Mouse (Mus musculus): Measurements from ENCODE around the gene Lcmt1. TPM values are rescaled to one million over a fixed set of nuclear protein-coding genes. Genes with fewer than 3 reads are reported as not detected.

Gene Lcmt1
- total and polyA plus RNA-seq, 3 experiments, result 26.4 to 34.8 (median 27.6) TPM

DNA sequence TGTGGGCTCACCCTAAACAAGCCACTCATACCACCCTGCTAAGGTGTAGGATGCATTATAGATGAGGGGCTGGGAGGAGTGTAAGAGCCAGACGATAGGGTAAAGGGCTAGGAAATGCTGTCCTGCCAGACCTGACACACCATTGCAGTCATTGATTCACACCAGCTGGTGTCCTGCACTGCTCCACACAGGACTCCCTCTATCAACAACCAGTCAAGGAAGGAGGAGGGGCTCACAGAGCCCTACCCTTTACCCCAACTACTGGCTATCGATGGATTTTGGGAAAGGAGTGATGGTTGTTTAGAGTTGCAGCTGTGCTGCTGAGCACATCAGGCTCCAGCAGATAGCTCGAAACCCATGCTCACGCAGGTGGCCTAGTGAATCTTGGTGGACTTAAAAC lies 47.2 kb downstream of the Lcmt1 start:
- Histone ChIP-seq H3K9me3 (replicated peaks; ENCODE audit: low read length) (no peaks in the 10 kb centered on the region), H3K36me3 (replicated peaks in 1 of 2; ENCODE audit: control insufficient read depth in 1 of 2, insufficient read depth in 1 of 2, low read length in 1 of 2) (peaks cover 7 to 63% of the 10 kb centered on the region in 2 experiments), H3K4me2 (ENCODE audit: insufficient read depth, low read depth, poor library complexity, severe bottlenecking) (no peak overlapping the region), H3K4me3 (replicated peaks in 1 of 3; ENCODE audit: low read depth in 2 of 3, low read length in 2 of 3, poor library complexity in 1 of 3) (no peak overlapping the region), H3K4me1 (ENCODE audit: control insufficient read depth in 1 of 2, insufficient read depth in 2 of 2) (no peaks in the 10 kb centered on the region), H3K27me3 (replicated peaks) (no peaks in the 10 kb centered on the region), H3K9ac (ENCODE audit: insufficient read depth, low read depth) (no peak overlapping the region), H3K27ac (ENCODE audit: insufficient read depth, low read depth) (no peak overlapping the region), H3K79me2 (replicated peaks; ENCODE audit: control insufficient read depth, extremely low read depth, insufficient read depth, poor library complexity, severe bottlenecking) (no peaks in the 10 kb centered on the region)
- TF ChIP-seq ZKSCAN1 (IDR thresholded peaks at IDR 0.05; ENCODE audit: borderline replicate concordance, low read depth, low read length) (no peak), JUN (IDR thresholded peaks at IDR 0.05; ENCODE audit: insufficient read depth, low read depth, low read length) (no peak), USF1 (IDR thresholded peaks at IDR 0.05; ENCODE audit: low read depth, low read length) (no peak), ELF1 (IDR thresholded peaks at IDR 0.05; ENCODE audit: low read depth, low read length) (no peak), ETS1 (conservative IDR thresholded peaks at IDR 0.05; ENCODE audit: low read depth, low read length) (no peak), MYC (IDR thresholded peaks at IDR 0.05; ENCODE audit: low read depth, low read length) (no peak), MAZ (IDR thresholded peaks at IDR 0.05; ENCODE audit: low read depth, low read length) (no peak), EP300 (IDR thresholded peaks at IDR 0.05; ENCODE audit: low read length) (no peak)
- DNase-seq (ENCODE audit: extremely low read depth), result no peak
- dilution Hi-C loops (cut with MboI; ENCODE audit: extremely low pct_ligation_motif_present, extremely low pct_unique_long_range_greater_than_20kb, low sequenced_read_pairs) (no loop called here), in situ Hi-C loops (cut with MboI; ENCODE audit: low pct_ligation_motif_present, low pct_unique_long_range_greater_than_20kb, low sequenced_read_pairs) (no loop called here)

DNA sequence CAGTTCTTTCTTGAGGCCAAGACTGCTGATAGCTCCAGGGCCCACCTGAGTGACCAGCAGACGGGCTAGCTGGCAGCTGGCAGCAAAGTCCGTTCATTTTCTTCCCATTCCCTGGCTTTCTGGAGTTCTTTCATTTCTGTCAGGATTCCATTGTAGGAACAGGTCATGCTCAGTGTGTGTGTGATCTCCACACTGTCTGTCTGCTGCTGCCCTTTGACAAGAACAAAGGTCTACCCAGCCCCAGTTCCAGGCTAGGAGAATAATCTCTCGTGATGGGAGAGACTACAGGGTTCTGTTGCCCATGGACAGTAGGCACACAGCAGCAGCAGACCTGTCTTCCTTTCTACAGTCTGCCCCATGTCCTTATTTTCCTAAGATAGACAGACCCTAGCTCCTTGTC lies 48.1 kb downstream of the Lcmt1 start:
- H3K36me3 ChIP-seq (replicated peaks in 1 of 2; ENCODE audit: control insufficient read depth in 1 of 2, insufficient read depth in 1 of 2, low read length in 1 of 2), result peaks cover 7 to 63% of the 10 kb centered on the region in 2 experiments

DNA sequence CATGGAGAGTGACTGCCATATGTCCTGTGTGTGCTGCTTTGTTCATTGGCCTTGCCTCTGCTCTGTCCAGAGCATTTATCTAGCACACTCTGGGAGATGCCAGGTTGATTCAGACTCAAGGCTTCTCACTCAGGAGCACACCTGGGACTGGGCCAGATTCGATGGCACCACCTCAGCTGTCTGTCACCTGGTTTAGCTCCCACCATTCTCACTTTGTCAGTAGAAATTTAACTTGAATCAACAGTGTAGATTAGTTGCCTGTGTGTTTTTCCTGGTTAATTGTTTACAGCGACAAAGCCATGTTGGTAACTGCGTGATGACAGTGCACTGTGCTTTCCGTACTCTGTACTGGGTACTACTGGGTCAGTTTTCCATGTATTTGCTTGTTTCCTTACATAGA lies 50.4 kb downstream of the Lcmt1 start:
- dilution Hi-C loops (cut with MboI; ENCODE audit: extremely low pct_ligation_motif_present, extremely low pct_unique_long_range_greater_than_20kb, low sequenced_read_pairs), result no loop called here

More for the DNA sequence above, 48.1 kb downstream of the Lcmt1 start:
- TF ChIP-seq POLR2A (IDR thresholded peaks at IDR 0.05; ENCODE audit: low read depth, low read length) (no peak), MXI1 (IDR thresholded peaks at IDR 0.05; ENCODE audit: low read depth, low read length) (no peak), GABPA (IDR thresholded peaks at IDR 0.05; ENCODE audit: insufficient replicate concordance, low read depth, low read length) (no peak), ETS1 (conservative IDR thresholded peaks at IDR 0.05; ENCODE audit: low read depth, low read length) (no peak), E2F4 (IDR thresholded peaks at IDR 0.05; ENCODE audit: insufficient replicate concordance, low read depth, low read length) (no peak)
- Histone ChIP-seq H3K9ac (ENCODE audit: insufficient read depth, low read depth) (no peak overlapping the region), H3K4me3 (replicated peaks in 1 of 3; ENCODE audit: low read depth in 2 of 3, low read length in 2 of 3, poor library complexity in 1 of 3) (no peak overlapping the region), H3K27me3 (replicated peaks) (no peaks in the 10 kb centered on the region), H3K4me2 (ENCODE audit: insufficient read depth, low read depth, poor library complexity, severe bottlenecking) (no peak overlapping the region), H3K9me3 (replicated peaks; ENCODE audit: low read length) (no peaks in the 10 kb centered on the region), H3K79me2 (replicated peaks; ENCODE audit: control insufficient read depth, extremely low read depth, insufficient read depth, poor library complexity, severe bottlenecking) (no peaks in the 10 kb centered on the region), H3K27ac (ENCODE audit: insufficient read depth, low read depth) (no peak overlapping the region), H3K4me1 (ENCODE audit: control insufficient read depth in 1 of 2, insufficient read depth in 2 of 2) (no peaks in the 10 kb centered on the region)
- dilution Hi-C loops (cut with MboI; ENCODE audit: extremely low pct_ligation_motif_present, extremely low pct_unique_long_range_greater_than_20kb, low sequenced_read_pairs), result no loop called here
- in situ Hi-C loops (cut with MboI; ENCODE audit: low pct_ligation_motif_present, low pct_unique_long_range_greater_than_20kb, low sequenced_read_pairs), result no loop called here
- DNase-seq (ENCODE audit: extremely low read depth), result no peak

More for the DNA sequence above, 50.4 kb downstream of the Lcmt1 start:
- Histone ChIP-seq H3K9me3 (replicated peaks; ENCODE audit: low read length) (no peaks in the 10 kb centered on the region), H3K27ac (ENCODE audit: insufficient read depth, low read depth) (no peak overlapping the region), H3K9ac (ENCODE audit: insufficient read depth, low read depth) (no peak overlapping the region), H3K79me2 (replicated peaks; ENCODE audit: control insufficient read depth, extremely low read depth, insufficient read depth, poor library complexity, severe bottlenecking) (no peaks in the 10 kb centered on the region), H3K36me3 (replicated peaks in 1 of 2; ENCODE audit: control insufficient read depth in 1 of 2, insufficient read depth in 1 of 2, low read length in 1 of 2) (peaks cover 13 to 66% of the 10 kb centered on the region in 2 experiments), H3K4me2 (ENCODE audit: insufficient read depth, low read depth, poor library complexity, severe bottlenecking) (no peak overlapping the region), H3K4me1 (ENCODE audit: control insufficient read depth in 1 of 2, insufficient read depth in 2 of 2) (no peaks in the 10 kb centered on the region), H3K4me3 (replicated peaks in 1 of 3; ENCODE audit: low read depth in 2 of 3, low read length in 2 of 3, poor library complexity in 1 of 3) (no peak overlapping the region), H3K27me3 (replicated peaks) (no peaks in the 10 kb centered on the region)
- no peak for DNase-seq (ENCODE audit: extremely low read depth)
- in situ Hi-C loops (cut with MboI; ENCODE audit: low pct_ligation_motif_present, low pct_unique_long_range_greater_than_20kb, low sequenced_read_pairs), result no loop called here
- TF ChIP-seq HCFC1 (IDR thresholded peaks at IDR 0.05; ENCODE audit: low read depth, low read length) (no peak), MAX (IDR thresholded peaks at IDR 0.05; ENCODE audit: low read length) (no peak), E2F4 (IDR thresholded peaks at IDR 0.05; ENCODE audit: insufficient replicate concordance, low read depth, low read length) (no peak), USF1 (IDR thresholded peaks at IDR 0.05; ENCODE audit: low read depth, low read length) (no peak), POLR2AphosphoS2 (IDR thresholded peaks at IDR 0.05; ENCODE audit: low read depth, low read length) (no peak), USF2 (conservative IDR thresholded peaks at IDR 0.05; ENCODE audit: low read depth, low read length) (no peak), CHD2 (IDR thresholded peaks at IDR 0.05; ENCODE audit: low read length) (no peak), EP300 (IDR thresholded peaks at IDR 0.05; ENCODE audit: low read length) (no peak), MAFK (IDR thresholded peaks at IDR 0.05; ENCODE audit: insufficient replicate concordance, low read length) (no peak), CHD1 (IDR thresholded peaks at IDR 0.05; ENCODE audit: low read depth, low read length) (no peak), MAZ (IDR thresholded peaks at IDR 0.05; ENCODE audit: low read depth, low read length) (no peak), TBP (conservative IDR thresholded peaks at IDR 0.05; ENCODE audit: low read depth, low read length) (no peak), MYC (IDR thresholded peaks at IDR 0.05; ENCODE audit: low read depth, low read length) (no peak), ZNF384 (IDR thresholded peaks at IDR 0.05; ENCODE audit: low read depth, low read length) (no peak), KAT2A (IDR thresholded peaks at IDR 0.05; ENCODE audit: insufficient replicate concordance, low read length) (no peak), JUN (IDR thresholded peaks at IDR 0.05; ENCODE audit: insufficient read depth, low read depth, low read length) (no peak), RCOR1 (conservative IDR thresholded peaks at IDR 0.05; ENCODE audit: low read depth, low read length) (no peak)
